Mouse (Mus musculus) C2C12 (cell line): ENCODE results near the gene Tppp3.

Source experiments
- CEBPB ChIP-seq: IDR thresholded peaks from one replicate; pipeline ENCODE4 v1.6.1; 2011; ENCODE audit warnings: low read depth, mild to moderate bottlenecking, control low read depth, moderate library complexity
- CTCF ChIP-seq: IDR thresholded peaks from one replicate; pipeline ENCODE4 v1.5.1; 2011; ENCODE audit not compliant: control insufficient read depth, insufficient read depth, insufficient read length
- MYOG ChIP-seq: IDR thresholded peaks from one replicate; pipeline ENCODE4 v1.6.1; 2011; ENCODE audit not compliant: control insufficient read depth, insufficient read length; ENCODE audit errors: extremely low read depth
- USF1 ChIP-seq: IDR thresholded peaks from one replicate; pipeline ENCODE4 v1.6.1; 2011; ENCODE audit warnings: low read depth, mild to moderate bottlenecking, control low read depth, moderate library complexity

- TF ChIP-seq CEBPB (no peak), CTCF (no peak), MYOG (no peak), USF1 (no peak)
These were observed 4.5 kb downstream of the Tppp3 start for GRCm38 (mm10) chr8:105466700-105467291.
